Mouse (Mus musculus) heart, postnatal 0 days (tissue): Measurements from ENCODE around the gene Rbm28.

Experiments
- CTCF ChIP-seq: IDR thresholded peaks from 2 replicates; pipeline ENCODE4 v1.5.1; 2016; ENCODE audit warnings: antibody characterized with exemption, control low read depth, low read depth
- EP300 ChIP-seq: IDR thresholded peaks from 2 replicates; pipeline ENCODE4 v1.6.1; 2016; ENCODE audit warnings: antibody characterized with exemption, low read depth

- TF ChIP-seq CTCF: no peak
- no peak for TF ChIP-seq EP300
Observed at GRCm38 (mm10) chr6:29115756-29116155, 49.0 kb downstream of the Rbm28 start.
